Mouse (Mus musculus) testis, postnatal 10 days (tissue): Measurements from ENCODE around the gene Olfml2a.

Experiments used
- DNase-seq: peaks from one replicate; pipeline ENCODE4 v3.0.0; 2021; ENCODE audit warnings: low spot score

Gene Olfml2a

DNA sequence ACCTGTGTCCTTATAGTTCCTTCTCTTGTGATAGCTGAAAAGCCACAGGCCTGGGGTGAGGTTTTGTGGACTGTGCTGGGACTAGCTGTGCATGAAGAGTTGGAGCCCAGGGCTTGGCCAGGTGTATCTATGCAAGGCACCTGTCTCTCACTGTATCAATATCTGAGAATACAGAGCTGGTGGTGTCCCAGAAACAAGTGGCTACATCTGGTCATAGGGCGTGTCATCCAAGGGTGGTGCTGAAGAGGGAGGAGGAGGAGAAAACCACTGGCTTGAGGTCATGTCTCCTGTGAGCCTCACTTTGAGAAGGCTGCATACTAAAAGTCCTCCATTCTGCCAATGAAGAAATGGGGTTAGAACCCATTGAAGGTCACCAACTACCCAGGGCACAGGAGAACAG, 6.2 kb downstream of the Olfml2a start:
- DNase-seq = peak; percentile 28

DNA sequence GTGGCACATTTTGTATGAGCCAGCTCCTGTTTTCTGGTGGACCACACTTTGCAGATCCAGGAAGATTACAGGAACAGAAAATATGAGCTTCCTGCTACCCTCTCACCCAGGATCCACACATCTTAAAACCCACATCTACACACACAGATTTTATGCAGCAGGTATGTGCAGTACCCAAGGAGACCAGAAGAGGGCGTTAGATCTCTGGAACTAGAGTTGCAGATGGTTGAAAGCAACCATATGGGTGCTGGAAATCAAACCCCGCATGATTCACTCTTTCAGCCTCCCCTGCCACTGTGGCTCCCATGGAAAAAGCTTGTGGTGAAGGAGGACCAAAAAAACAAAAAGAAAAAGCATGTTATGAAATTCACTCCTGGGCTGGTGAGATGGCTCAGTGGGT, 7.3 kb downstream of the Olfml2a start:
- peak; percentile 49 for DNase-seq

DNA sequence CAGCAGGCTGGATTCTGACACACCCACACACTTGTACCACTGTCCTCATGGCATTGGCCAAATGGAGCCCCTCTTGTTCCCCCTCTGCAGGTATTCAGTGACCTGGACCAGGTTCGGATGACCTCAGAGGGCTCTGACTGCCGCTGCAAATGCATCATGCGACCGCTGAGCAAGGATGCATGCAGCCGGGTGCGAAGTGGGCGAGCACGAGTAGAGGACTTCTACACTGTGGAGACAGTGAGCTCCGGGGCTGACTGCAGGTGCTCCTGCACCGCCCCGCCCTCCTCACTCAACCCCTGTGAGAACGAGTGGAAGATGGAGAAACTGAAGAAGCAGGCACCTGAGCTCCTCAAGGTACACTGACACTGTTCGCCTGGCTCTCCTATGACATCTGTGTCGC, 9.6 kb downstream of the Olfml2a start:
- DNase-seq = peak; percentile 40

DNA sequence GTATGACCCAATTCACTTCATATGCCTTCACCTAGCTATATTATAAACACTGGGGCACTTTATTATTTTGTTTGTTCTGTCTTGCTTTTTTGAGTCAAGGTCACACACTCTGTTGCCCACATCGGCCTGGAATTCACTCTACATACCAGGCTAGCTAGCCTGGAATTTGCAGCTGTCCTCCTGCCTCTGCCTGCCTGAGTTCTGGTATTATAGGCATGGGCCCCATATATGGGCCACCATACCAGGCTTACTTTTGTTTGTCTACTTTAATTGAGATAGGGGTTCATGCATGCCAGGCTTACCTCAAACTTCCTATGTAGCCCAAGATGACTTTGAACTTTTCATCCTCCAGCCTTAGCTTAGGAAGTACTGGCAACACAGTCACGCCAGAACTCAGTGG, 10.1 kb downstream of the Olfml2a start:
- DNase-seq = peak; percentile 22

DNA sequence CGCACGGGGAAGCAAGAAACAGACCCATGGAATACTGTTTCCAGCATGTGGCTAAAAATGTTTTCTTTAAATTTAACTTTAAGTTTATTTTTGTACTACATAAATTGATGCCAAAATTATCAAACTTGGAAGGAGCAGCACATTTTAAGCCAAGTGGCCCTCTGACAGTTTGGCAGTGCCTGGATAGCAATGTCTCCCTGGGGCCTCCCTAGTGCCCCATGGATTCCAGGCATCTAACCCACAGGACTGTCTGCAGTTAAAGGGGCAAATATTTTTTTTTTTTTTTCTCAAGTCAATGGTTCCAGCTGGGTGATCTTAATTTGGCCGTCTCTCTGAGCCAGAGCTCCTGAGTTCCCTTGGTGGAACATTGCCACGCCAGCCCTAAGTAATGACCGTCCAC, 11.4 kb downstream of the Olfml2a start:
- DNase-seq = peak; percentile 27

DNA sequence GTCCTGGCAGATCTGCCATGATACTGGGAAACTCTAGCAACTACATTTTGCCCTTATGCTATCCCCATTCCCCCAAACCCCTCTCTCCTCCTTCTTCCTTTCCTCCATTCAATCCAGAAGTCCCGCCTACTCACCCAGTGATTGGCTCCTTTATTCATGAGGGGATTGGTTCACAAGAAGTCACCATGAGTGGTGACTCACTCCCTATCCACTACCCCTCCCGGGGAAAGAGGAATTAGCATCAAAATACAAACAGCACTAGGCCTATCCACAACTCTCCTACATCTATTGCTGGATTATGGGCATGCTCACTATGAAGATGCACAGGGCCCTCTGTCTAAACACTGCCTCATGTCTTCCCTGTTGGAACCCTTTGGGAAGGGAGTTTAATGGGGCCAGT, 12.2 kb downstream of the Olfml2a start:
- peak; percentile 15 for DNase-seq

DNA sequence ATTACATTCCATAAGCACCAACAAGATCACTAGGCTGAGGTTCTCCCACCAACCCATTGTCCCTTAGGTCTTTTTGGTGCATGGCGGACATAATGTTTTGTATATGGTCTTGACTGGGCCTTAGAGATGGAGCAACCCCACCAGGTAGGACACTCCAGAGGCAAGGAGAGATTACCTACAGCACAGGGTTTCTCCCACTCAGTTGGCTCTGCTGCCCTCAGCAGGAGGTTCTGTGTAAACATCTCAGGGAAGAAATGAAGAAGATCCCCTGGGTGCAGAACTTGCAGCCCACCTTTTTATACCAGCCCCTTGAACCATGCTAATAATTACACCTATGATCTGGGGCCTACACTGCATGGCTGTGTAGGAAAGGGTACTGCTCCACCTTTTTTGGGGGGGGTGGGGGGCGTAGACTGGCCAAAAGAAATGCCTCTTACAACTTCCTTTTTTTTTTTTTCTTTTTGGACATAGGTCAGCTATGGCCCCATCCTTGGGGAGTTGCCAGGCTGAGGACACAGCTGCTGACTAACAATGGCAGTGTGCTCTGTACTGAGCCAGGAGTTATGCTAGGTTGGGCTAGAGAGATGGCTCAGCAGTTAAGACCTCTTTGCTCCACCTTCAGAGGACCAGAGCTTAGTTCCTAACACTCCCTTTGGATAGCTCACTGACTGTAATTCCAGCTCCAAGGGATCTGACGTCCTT, 12.8 kb downstream of the Olfml2a start:
- peak; percentile 54 for DNase-seq

DNA sequence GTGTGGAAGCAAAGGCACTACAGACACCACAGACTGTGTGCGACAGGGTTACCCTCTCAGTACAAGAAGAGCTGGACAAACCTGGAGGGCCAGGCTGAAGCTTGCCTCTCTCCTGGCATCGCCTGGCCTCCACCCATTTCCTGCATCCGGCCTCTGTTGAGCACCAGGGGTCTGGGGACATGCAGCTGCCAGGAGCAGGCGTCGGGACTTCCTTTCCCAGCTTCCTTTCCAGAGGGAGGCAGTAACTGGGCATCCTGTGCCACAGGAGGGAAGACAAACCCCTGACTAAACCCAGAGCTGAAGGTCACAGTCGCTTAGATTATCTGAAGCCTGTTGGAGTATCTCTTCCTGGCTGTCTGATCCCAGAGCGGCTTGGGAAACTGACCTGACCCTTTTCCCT, 15.8 kb downstream of the Olfml2a start:
- DNase-seq = no peak

DNA sequence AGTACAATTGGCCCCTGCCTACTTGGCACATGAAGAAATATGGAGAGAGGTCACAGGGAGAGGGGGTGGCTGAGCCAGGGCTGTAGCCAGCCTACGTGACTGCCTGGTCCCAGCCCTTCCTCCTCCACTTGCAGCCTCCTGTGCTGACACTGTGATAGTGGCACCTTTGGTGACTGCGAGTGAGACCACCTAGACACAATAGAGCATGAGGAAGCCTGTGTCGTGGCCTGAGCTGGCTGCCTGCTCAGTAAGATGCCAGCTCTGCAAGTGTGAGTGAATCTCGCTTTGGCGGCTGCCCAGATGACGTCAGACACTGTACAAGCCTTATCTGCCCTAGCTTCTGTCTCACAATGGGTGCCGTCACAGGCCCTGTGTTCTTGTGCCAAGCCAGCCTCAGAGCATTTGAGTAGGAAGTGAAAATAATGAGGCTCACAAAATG, 18.5 kb downstream of the Olfml2a start:
- DNase-seq = peak; percentile 87

DNA sequence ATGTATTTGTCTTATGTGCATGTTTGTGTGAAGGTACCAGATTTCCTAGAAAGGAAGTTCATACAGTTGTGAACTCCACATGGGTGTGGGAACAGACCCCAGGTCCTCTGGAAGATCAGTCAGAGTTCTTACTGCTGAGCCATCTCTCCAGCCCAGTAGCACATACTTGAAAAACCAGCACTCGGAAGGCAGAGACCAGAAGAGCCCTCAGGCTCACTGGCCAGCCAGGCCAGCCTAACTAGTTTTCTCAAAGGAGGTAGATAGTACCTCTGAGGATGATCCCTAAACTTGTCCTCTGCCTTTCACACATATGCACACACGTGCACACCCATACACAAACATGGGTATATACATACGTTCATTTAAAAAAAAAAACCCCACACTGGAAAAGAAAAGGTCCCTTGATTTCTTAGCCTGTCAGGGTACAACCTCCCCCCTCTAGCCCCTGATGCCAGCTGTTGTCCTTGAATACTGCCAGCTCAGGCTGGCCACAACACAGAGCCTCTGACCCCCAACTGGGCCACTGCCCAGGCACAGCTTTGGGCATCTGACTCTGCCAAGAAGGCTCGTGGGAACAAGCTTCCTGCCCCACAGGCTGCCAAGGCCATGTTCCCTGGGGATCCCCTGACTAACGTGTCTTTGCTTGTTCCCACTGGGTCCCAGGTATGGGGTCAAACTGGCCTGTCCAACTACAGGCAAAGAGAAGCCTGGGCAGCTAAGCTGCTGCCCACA, 21.5 kb downstream of the Olfml2a start:
- DNase-seq = peak; percentile 57

DNA sequence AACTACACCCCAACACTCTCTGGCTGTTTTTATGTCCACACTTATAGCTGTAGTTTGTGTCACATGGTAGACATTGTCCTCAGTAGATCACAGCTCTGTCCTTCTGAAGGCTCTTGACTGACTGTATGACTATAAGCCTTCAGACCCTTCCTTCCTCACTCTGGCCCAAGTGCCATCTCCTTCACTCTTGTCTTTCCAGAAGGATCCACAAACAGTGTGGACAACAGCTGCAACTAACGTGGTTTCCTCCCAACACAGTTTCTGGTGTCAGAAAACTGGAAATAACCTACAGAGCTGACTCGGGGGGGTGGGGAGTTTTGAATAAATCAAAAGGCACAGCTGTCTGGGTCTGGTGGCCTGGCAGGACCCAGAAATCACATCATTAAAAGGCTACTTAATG, 24.3 kb downstream of the Olfml2a start:
- no peak for DNase-seq

DNA sequence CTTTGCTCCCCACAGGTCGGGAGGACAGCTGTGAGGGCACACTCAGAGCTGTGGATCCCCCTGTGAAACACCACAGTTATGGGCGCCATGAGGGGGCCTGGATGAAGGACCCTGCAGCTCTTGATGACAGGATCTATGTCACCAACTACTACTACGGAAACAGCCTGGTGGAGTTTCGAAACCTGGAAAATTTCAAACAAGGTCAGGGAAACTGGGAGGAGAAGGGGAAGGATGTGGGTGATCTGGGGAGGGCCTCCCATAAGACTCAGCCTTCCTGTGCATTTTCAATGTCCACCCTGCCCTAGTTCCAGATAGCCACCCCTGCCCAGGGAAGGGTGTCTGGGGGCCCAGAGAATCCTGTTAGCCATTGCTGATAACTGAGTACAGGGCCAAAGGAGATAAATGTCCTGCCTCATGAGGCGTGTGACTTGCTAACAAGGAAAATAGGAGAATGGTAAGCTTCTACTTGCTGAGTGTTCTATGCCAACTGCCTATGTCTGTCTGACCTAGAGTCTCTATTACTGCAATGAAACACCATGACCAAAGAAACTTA, 26.0 kb downstream of the Olfml2a start:
- no peak for DNase-seq

DNA sequence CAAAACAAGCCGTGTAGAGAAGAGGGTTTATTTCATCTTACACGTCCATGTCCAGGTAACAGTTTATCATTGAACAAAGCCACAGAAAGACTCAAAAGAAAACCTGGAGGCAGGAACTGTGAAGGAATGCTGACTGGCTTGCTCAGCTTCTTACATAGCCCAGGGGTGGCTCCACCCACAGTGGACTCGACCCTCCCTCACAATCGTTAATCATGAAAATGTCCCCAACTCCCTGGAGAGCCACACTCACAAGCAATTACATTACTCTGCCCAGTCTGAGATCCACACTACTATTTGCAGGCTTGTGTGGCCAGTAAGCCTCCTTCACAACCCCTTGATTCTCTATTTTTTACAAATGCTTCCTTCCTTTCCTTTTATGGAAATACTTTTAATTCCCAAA, 32.4 kb downstream of the Olfml2a start:
- no peak for DNase-seq

DNA sequence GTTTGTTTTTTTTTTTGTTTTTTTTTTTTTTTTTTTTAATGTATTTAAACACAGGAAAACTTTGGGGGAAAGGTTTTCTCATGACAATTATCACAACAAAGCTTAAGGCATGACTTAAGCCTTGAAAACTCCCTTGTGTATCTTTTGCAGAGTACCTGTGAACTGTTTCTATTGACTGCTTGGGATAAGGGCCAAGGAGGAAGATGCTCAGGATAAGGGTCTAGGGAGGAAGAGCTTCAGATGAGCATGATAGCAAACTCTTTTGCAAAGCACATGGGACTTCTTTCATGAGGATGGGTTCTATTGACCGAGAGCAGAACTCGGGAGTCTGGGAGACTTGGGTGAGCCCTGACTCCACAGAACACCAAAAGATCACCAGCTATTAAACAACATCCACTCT, 37.9 kb downstream of the Olfml2a start:
- no peak for DNase-seq

DNA sequence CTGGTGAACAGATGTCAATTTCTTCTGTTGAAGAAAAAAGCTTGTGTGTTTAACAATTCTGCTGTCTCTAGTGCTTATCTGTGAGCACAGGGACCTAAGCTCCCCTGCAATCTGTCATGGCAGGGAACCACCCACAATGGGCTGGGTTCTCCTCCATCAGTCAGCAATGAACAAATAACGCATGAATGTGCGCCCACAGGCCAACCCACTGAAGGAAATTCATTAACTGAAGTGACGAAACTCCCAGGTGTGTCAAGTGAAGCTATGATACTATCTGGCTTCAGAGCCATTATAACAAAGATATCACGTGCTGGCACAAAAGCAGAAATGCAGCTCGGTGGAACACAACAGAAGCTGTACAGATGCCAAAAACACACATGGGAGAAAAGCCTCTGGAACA, 38.3 kb downstream of the Olfml2a start:
- no peak for DNase-seq

DNA sequence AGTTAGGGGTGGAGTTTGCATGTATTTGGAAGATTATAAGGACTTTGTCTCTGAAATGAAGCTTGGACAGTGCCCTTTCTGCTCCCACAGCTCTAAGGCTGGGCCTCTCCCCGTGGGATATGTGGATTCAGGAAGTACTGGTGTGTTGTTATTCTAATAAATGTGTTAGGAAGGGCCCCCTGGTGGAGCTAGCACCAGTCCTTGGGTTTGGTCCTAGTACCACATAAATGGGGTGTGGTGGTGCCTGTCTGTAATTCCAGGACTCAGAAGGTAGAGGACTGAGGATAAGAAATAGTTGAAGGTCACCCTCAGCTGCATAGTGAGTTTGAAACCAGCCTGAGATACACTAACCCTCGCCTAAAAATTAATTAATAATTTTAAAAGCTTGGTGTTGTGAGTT, 41.4 kb downstream of the Olfml2a start:
- no peak for DNase-seq

DNA sequence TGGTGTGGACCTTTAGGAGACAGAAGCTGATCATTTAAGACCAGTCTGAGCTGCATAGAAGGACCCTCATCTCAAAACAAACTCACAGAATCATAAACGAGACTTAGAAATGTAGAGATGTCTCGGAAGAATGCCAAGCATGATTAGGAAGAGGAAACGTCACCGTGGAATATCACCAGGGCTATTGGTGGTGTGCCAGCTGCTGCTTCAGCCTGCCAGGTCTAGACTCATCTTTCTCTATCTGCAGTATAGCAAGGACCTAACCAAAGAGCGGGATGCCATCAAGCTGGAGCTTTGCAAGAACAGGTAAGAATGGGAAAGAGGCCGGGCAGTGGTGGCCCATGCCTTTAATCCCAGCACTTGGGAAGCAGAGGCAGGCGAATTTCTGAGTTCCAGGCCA, 41.9 kb downstream of the Olfml2a start:
- no peak for DNase-seq

DNA sequence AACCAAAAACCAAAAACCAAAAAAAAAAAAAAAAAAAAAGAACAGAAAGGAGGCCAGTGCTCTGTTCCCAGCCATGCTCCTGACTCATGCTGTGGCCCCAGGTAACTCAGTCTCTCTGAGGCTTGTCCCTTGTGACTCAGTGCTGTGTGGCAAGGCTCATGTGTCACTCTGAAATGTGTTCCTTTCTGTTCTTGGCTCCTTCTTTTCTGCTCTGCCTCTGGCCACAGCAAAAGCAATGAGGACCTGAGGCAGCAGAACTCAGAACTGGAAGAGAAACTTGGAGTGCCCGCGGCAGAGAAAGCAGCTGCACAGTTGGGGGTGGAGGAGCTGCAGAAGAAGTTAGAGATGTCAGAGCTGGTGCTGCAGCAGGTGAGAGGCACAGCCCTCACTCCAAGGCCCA, 42.4 kb downstream of the Olfml2a start:
- DNase-seq = no peak

DNA sequence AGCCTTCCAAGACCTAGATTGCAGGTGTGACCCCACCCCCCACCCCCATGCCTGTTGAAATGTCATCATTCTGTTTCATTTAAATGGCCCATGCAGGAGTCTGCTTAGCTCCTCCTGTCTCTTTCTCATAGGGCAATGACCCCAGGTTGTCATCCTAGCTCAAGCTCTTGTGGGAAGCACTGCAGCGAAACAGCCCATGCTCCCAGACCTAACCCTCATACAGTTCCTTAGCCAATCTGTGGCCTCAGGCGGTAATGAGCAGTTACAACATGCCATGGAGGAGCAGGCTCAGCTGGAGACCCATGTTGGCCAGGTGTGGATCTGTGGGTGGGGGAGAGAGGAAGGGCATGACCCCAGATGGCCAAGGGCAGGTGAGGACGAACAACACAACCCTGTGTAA, 43.4 kb downstream of the Olfml2a start:
- no peak for DNase-seq

DNA sequence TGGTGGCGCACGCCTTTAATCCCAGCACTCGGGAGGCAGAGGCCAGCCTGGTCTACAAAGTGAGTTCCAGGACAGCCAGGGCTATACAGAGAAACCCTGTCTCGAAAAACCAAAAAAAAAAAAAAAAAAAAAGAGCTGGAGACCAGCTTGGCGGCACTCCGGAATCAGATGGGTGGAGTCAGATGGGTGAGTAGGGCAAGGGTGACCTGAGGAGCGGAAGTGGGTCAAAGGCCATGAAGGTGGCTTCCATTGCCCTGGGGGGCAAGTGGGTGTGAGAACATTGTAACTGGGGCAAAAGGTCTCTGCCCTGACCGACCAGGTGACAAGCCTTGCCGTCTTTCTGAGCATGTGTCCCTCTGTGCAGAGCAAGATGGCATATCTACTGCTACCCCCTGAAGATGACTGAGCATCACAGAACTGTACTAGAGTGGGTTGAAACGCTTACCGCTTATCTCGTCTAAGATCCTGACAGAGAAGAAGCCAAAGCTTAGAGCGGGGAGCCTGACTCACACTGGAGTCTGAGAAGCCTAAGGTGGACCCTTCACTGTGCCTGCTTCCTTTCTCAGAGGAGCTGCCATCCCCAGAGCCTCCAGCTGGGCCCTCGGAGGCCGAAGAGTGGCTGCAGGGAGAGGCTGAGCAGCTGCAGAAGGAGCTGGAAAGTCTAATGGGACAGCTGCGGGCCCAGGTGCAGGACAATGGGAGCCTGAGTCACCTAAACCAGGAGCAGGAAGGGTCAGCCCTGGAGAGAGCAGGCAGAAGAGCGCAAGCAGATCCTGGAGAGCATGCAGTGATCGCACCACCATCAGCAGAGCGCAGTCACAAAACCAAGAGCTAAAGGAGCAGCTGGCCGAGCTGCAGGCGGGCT, 44.4 kb downstream of the Olfml2a start:
- DNase-seq = no peak

DNA sequence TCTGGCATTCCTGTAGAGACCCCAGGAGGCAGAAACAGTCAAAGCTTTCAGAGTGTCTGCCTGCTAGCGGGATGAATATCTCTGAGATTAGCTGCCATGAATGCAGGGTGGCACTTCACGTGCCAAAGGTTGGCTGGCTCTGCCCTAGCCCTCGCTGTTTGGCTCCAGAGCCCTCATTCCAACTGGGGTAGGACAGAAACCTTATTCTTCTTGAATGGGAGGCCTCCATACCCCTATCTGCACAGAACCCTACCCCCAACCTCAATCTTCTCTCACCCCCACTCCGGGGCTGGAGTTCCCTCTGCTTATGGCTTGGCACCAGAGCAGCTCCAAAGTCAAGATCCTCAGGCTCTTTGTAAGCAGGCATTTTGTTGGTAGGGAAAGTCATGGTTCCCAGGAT, 46.1 kb downstream of the Olfml2a start:
- no peak for DNase-seq

DNA sequence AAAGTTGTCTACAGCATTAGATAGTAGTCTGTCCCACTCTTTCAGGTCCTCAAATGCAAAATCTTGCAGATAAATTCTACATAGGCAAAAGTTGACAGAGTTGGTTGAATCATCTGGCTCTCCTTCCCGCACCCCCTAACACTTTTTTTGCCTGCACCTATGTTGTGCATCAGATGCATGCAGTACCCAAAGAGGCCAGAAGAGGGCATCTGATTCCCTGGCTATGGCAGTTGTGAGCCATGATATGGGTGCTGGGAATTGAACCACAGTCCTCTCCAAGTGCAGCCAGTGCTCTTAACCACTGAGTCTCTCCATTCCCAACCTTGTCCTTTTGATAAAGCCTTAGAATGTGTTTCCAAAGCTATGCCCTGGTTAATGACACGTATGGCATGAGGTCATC, 51.7 kb downstream of the Olfml2a start:
- DNase-seq = no peak

DNA sequence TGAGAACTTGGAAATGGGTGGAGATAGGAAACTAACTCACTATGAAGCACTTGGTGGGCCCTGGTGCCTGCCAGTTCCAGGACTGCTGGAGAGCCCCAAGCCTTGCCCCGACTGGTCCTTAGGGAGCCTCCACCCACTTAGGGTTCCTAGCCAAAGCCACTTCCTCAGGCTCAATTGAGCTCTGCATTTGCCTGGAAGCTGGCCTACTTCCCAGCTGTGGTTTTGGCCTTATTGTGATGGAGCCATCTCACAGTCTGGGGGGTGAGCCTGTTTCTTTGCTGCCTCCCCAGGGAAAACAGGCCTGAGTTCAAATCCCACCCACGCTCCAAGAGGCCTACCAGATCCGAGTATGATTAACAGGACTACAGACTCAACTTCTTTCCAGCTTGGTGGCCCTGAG, 54.8 kb downstream of the Olfml2a start:
- no peak for DNase-seq
